ENCODE assay signal across 22 mouse cellular contexts in genomic region chr2:171406057-171406456, GRCm38 (mm10).
A peak's percentile ranks its signal among the peaks of the same experiment; 100 is the strongest.
DNase-seq lines count a peak whose midpoint lies in the region; ATAC-seq and TF ChIP-seq lines count a peak whose summit lies in the region.
"Had no signal": no experiment of that assay in that cellular context is flagged by ENCODE, and none has a peak within 500 bp of the region (broad histone marks: within the 10 kb centered on the region; RNA-seq: fewer than 3 reads in every experiment).

No protein-coding gene starts in this region.

- no peak overlapping the region for H3K27ac ChIP-seq in kidney, postnatal 0 days
- no peak overlapping the region for H3K27ac ChIP-seq in kidney, embryonic 15.5 days
- 0 out of 2 replicates have a peak overlapping the region, but pooled peaks have one; percentile 17 for H3K27ac ChIP-seq in limb, embryonic 12.5 days
- H3K27ac ChIP-seq: hindbrain, embryonic 12.5 days; midbrain, embryonic 12.5 days had no signal

- TF ChIP-seq POLR2A in brain, embryonic 14.5 days (IDR thresholded peaks at IDR 0.05; ENCODE audit: borderline replicate concordance, extremely low read depth, insufficient read depth, insufficient read length, poor library complexity, severe bottlenecking) = no peak

- no peak overlapping the region for H3K4me3 ChIP-seq in kidney, postnatal 0 days (replicated peaks; ENCODE audit: low read depth, low read length)
- no peak overlapping the region for H3K4me3 ChIP-seq in kidney, embryonic 15.5 days (replicated peaks)
- H3K4me3 ChIP-seq in limb, embryonic 12.5 days (replicated peaks) = no peak overlapping the region
- H3K4me3 ChIP-seq: hindbrain, embryonic 12.5 days; midbrain, embryonic 12.5 days had no signal

- H3K4me1 ChIP-seq in kidney, postnatal 0 days (replicated peaks; ENCODE audit: insufficient read depth, low read length) = no peaks in the 10 kb centered on the region
- H3K4me1 ChIP-seq in kidney, embryonic 15.5 days = no peaks in the 10 kb centered on the region
- H3K4me1 ChIP-seq in limb, embryonic 12.5 days (replicated peaks) = peaks cover 19% of the 10 kb centered on the region
- H3K4me1 ChIP-seq: hindbrain, embryonic 12.5 days; midbrain, embryonic 12.5 days had no signal

- DNase-seq in embryo, embryonic 11 days = peak; percentile 36
- no peak for DNase-seq in embryo, embryonic 10 days (ENCODE audit: low spot score)
- peak; percentile 8 for DNase-seq in kidney, postnatal 0 days (ENCODE audit: low spot score)
- DNase-seq in brain, embryonic 14.5 days (ENCODE audit: low read depth) = peak; percentile 76
- no peak for DNase-seq in cerebellum, postnatal 25 days
- no peak for DNase-seq in heart, adult 9 months (ENCODE audit: low spot score in 2 of 2)
- DNase-seq: adrenal gland, postnatal 14 days; cerebellum, adult 11 months; cerebellum, adult 9-11 months; gastrocnemius, postnatal 10 days; heart, adult 18-20 months; kidney, adult 11 months; kidney, postnatal 10 days; liver, postnatal 0 days; thymus, adult 2 months; thymus, postnatal 4 days had no signal

- no peaks in the 10 kb centered on the region for H3K36me3 ChIP-seq in kidney, postnatal 0 days (ENCODE audit: insufficient read depth, low read length)
- H3K36me3 ChIP-seq in kidney, embryonic 15.5 days = no peaks in the 10 kb centered on the region
- H3K36me3 ChIP-seq in limb, embryonic 12.5 days = no peaks in the 10 kb centered on the region
- H3K36me3 ChIP-seq: hindbrain, embryonic 12.5 days; midbrain, embryonic 12.5 days had no signal

- H3K9me3 ChIP-seq in kidney, postnatal 0 days (replicated peaks; ENCODE audit: low read length) = no peaks in the 10 kb centered on the region
- H3K9me3 ChIP-seq in kidney, embryonic 15.5 days (replicated peaks) = no peaks in the 10 kb centered on the region
- H3K9me3 ChIP-seq in limb, embryonic 12.5 days = no peaks in the 10 kb centered on the region
- H3K9me3 ChIP-seq: hindbrain, embryonic 12.5 days; midbrain, embryonic 12.5 days had no signal

- no peak overlapping the region for H3K4me2 ChIP-seq in kidney, postnatal 0 days (ENCODE audit: low read length)
- H3K4me2 ChIP-seq in kidney, embryonic 15.5 days = no peak overlapping the region
- no peak overlapping the region for H3K4me2 ChIP-seq in limb, embryonic 12.5 days
- H3K4me2 ChIP-seq: hindbrain, embryonic 12.5 days; liver, embryonic 11.5 days; midbrain, embryonic 12.5 days had no signal

- whole genome bisulfite sequencing in kidney, postnatal 0 days = 29% methylated on average over 2 of the region's 2 CpGs
- 25% methylated on average over 2 of the region's 2 CpGs for WGBS in kidney, embryonic 15.5 days
- WGBS in limb, embryonic 12.5 days = 3% methylated on average over 2 of the region's 2 CpGs

- no peak for TF ChIP-seq CTCF in kidney, postnatal 0 days (IDR thresholded peaks at IDR 0.05; ENCODE audit: low read depth)
- no peak for TF ChIP-seq CTCF in brain, embryonic 14.5 days (IDR thresholded peaks at IDR 0.05; ENCODE audit: borderline replicate concordance, extremely low read depth, insufficient read depth, insufficient read length)

- H3K9ac ChIP-seq in kidney, postnatal 0 days (ENCODE audit: low read depth, low read length) = no peak overlapping the region
- no peak overlapping the region for H3K9ac ChIP-seq in kidney, embryonic 15.5 days
- H3K9ac ChIP-seq in limb, embryonic 12.5 days (replicated peaks) = no peak overlapping the region
- H3K9ac ChIP-seq: hindbrain, embryonic 12.5 days; liver, postnatal 0 days; midbrain, embryonic 12.5 days had no signal

- no peaks in the 10 kb centered on the region for H3K27me3 ChIP-seq in kidney, postnatal 0 days (ENCODE audit: insufficient read depth, low read length)
- H3K27me3 ChIP-seq in kidney, embryonic 15.5 days = no peaks in the 10 kb centered on the region
- no peaks in the 10 kb centered on the region for H3K27me3 ChIP-seq in limb, embryonic 12.5 days
- H3K27me3 ChIP-seq: hindbrain, embryonic 12.5 days; midbrain, embryonic 12.5 days had no signal

- ATAC-seq in kidney, postnatal 0 days (replicated peaks; ENCODE audit: low FRiP score, low read depth) = no peak
- no peak for ATAC-seq in kidney, embryonic 15.5 days (replicated peaks; ENCODE audit: low FRiP score)
- ATAC-seq in limb, embryonic 12.5 days (ENCODE audit: insufficient number of reproducible peaks, insufficient read depth, low FRiP score, low TSS enrichment, low read depth) = peak; percentile 75; the same call in 1 of the 2 replicates
- ATAC-seq: liver, postnatal 0 days; lung, postnatal 0 days had no signal

Comparison
In these comparisons a context has a peak if more than half of its experiments do, and no peak if none do; other contexts are left out.
1. DNase-seq: peak in embryo, embryonic 11 days (single experiment), kidney, postnatal 0 days (single experiment) and brain, embryonic 14.5 days (single experiment); none in embryo, embryonic 10 days (single experiment), cerebellum, postnatal 25 days (0 of 2) and heart, adult 9 months (0 of 2).